Mouse (Mus musculus): ENCODE results near the gene Fignl1.

Fignl1 gene

DNA sequence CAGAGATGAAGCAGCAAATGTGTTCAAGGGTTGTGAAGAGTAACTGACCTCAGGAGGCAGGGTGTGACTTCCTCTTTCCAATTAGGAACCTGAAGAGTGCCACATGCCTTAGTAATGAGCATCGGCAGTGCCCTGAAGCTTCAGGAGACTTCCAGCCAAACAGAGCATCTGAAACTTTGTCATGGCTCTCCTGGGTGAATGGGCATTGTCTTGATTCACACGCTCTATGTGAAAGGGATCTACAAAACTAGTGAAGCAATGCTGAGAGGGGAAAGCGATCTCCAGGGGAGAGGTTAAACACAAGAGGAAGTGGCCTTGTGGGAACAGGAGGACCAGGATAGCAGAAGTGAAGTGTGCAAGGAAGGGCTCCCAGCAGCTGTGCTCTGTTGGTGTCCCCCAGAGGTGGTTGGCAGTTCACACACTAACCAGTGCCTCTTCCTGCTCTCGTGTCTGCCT, 45.5 kb downstream of the Fignl1 start:
- DNase-seq: peak; percentile 53

DNA sequence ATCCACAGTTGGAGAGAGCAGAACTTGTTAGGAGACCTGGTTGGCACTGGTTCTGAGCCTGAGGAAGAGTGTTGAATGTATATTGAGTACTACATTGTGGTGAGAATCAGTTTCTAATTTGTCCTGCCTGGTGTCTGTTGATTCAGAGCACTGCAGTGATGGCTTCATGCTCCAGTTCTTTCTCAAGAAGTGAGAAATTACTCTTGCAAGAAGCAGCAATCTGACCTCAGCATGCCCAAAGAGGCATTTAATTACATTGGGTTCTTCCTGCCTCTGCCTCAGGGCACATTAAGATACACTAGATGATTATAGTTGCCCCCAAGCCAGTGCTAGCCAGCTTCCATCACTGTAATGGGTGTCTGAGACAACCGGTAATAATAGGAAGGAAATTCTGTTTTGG, 49.9 kb downstream of the Fignl1 start:
- DNase-seq: no peak

DNA sequence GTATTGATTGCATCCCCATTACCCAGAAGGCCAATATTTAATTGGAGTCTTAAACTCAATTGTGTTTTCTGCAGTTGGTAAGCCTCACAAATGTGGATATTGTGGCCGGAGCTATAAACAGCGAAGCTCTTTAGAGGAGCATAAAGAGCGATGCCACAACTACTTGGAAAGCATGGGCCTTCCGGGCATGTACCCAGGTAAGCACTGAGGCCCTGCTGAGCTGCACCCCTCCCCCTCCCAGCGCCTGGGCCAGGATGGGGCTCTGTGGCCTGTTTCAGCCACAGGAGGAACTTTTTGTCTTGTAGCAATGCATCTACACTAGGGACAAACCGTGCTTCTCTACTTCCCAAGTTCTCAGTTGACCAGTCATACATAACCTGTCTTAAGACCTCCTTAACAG, 50.6 kb downstream of the Fignl1 start:
- DNase-seq: no peak

DNA sequence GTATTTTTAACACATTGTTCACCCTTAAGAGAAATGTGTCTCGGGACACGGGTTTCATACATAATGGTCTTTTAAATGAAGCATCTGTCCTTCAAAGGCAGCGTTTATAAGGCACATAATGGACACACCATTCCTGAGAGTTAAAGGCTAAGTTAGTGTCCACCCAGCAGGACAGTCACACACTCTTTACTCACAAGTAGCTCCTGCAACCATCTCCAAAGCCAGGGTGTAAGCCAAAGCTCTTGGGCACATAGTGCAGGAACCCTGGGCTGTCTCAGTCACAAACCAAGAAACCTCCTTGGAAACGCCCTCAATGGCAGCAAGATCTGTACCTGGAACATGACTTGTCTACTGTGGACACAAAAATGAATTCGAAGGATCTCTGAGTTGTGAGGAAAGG, 55.9 kb downstream of the Fignl1 start:
- DNase-seq: no peak

DNA sequence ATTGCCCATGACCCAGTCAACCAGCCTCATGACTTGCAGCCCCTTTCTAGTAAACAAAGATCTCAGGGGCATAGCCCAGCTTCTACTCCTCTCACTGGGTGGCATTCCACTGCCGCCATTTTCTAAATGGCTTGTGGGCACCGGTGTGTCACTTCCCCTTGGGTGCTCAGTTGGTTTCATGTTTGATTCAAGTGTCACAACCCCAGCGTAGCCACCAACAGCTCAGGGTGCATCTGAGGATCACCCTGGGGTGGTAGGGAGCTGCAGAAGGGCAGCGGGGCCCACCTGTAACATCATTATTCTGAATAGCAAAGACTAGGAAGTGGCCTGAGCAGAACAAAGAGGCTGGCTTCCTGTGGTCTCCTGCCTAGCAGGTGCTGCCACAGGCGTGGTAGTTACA, 57.7 kb downstream of the Fignl1 start:
- no peak for DNase-seq

DNA sequence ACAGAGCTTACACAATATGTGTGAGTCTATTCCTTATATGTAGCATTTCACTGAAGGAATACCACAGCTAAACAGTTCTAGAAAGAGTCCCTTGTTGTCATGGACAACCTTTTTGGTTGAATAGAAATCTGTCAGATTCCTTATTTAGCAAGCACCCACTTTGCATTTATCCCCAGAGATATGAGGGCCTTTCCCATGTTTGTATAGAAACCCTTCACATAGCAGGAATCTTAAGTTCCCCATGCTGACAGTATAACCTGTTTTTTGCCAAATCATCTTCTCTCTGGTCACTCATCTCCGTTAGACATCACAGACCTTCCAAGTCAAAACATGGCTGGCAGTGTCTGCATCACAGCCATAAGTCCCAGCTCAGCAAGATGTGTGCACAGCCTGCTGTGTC, 64.5 kb downstream of the Fignl1 start:
- DNase-seq: no peak

DNA sequence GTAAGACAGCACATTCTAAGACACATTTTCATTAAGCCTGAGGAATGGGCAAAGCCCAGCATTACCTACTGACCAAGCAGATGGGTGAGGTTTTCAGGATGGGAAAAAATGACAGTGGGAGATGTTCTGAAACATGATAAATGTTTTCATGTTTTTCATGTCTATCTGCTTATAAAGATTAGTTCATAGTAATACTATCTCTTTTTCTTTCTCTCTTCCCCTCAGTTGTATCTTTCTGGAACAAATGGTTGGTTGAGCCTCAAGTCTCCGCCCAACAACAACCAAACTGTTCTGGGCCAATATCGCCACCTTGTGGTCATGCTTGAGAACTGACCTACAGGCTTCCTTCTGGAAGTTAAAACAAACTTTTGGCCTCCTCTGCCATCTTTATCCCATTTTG, 66.1 kb downstream of the Fignl1 start:
- peak; percentile 60 for DNase-seq

DNA sequence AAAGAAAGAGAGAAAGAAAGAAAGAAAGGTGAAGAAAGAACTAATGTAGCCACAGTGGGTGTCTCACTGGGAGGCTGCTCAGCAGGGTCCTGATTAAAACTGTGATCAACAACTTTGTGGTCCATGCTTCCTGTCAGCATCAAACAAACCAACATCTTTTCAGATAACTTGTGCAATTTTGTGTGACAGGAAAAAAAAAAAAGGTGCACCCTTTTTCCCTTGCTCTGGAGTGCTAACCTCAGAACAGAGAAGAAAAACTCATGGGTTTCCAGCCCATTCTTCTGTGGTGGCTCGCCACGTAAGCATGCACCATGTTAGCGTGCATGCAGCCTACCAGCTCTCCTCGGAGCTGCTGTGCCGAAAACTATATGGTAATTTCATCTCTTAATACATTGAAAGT, 67.2 kb downstream of the Fignl1 start:
- DNase-seq: no peak

DNA sequence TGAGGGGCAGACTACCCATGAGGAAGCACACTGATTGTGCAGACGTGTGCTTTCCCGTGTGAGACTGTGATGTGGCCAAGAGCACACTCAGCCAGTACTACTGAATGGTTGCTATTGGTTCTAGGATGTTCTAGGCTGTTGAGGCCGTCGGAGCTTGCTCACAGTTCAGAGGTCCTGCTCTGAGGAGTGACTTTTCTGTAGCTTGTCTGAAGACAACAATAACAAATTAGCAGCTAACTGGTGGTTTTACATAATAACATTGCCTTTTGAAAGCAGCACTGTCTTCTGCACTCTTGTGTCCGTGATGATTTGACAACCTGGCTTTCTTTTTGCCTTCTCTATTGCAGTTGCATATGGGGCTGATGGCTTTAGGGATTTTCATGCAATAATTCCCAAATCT, 68.2 kb downstream of the Fignl1 start:
- no peak for DNase-seq

DNA sequence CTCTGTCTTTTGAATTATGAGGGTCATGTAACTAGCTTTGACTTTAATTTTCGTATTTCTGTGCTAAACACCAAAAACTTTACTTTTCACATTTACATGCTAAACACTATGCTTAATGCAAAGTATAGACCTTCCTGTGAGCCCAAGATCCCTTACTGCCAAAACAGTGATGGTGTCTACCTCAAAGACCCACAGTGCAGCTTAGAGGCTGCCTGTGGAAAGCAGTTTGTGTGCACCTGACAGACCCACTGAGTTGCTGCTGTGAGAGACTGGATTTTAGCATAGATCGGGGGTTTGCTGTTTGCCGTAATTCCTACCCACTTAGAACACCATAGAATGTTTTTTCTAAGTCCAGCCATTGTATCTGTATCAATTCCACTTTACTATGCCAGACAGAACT, 69.7 kb downstream of the Fignl1 start:
- no peak for DNase-seq

DNA sequence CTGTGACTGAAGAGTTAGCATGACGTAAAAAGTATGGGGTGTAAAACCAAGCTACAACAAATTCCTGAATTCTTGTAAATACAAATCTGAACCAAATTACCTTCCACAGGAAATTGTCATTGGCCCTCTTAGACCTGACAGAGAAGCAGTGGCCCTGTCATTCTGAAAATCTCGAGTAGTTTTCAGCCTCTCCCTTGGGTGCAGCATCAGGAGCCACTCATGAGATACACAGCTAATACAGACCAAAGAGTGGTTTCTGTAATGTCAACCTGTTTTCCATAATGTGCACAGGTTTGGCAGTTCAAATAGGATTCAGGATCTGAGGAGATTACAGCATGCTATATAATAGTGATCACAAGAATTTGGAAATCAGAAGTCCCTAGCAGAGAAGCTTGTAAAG, 71.2 kb downstream of the Fignl1 start:
- no peak for DNase-seq

All from lung, postnatal 36 days (tissue).